Mouse (Mus musculus): ENCODE results near the gene Pik3r6.

DNA sequence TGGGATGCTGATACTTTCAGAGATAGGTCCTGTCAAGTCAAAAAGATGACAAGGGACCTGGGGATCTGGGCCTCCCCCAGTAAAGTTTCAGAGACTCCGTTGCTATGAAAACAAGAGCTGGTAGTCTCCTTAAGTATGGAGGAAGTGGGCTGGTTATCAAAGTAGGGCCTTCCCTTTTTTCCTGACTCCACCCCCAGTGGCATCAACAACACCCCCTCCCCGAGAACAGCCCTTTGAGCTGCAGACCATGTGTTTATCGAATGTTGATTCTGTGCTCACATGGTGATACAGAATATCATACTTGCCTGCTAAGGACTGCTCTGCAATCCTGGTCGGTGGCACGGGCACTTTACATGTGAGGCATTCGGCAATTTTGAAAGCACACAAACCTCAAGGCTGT lies 19.6 kb upstream of the Pik3r6 start:
- TF ChIP-seq POLR2A (IDR thresholded peaks at IDR 0.05; ENCODE audit: low read depth, low read length) (no peak), CTCF (IDR thresholded peaks at IDR 0.05; ENCODE audit: borderline replicate concordance, insufficient read depth, low read length) (no peak)

All from embryonic fibroblast, embryonic 13.5 days (primary cell).